Mouse (Mus musculus) gastrocnemius, postnatal 36 days (tissue): ENCODE data around the gene Zg16. TPM values are rescaled to one million over a fixed set of nuclear protein-coding genes. Genes with fewer than 3 reads are reported as not detected.

Source experiments
- DNase-seq, 2 experiments: peaks; one replicate each; pipeline ENCODE4 v3.0.0; 2022
- intact Hi-C: fragments of 180-260 bp; cut with DNase I; formaldehyde crosslinking; loops from one replicate; pipeline ENCODE4 v1.15.1; 2025
- total RNA-seq, 2 experiments: library from RNA; stranded (reverse); gene quantifications; 2 replicates each; pipeline ENCODE4 v1.2.3; 2021

The Zg16 gene
- total RNA-seq, 2 experiments from 2014 or later: not detected

DNA sequence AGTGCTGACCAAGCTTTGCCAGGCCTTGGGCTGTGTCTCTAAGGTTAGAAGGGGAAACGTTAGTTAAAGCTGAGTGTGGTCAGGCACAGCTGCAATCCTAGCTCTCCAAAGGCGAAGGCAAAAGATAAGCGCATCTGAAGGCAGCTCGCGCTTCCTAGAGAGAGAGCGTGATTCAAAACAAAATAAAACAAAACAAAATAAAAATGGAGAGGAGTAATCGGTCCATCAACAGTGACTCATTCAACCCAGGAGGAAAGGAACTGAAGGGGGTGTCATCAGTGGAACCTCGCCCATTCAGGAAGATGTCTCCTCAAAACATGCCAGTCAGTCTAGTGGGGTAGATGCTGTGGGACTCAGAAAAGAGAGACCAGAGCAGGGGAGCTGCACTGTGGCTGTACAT lies 4.9 kb downstream of the Zg16 start:
- DNase-seq: no peak
- intact Hi-C loops: no loop called here

DNA sequence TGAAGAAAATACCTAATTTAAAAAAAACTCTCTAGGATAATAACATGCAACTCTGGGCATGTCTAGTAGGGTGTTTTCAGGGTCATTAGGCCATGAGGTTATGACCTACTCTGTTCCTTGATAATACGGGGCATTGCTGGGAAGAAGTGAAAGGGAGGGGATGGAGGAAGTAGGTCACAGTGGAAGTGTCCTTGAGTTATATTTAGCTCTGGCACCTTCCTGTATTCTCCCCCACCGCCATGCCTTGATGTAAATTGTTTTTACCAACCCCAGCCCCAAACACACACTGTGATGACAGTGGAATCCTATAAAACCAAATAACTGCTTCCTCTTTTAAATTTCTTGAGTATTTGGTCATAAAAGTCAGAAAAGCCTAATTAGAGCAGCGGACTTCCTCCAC lies 7.1 kb downstream of the Zg16 start:
- intact Hi-C loops: no loop called here
- DNase-seq: no peak

DNA sequence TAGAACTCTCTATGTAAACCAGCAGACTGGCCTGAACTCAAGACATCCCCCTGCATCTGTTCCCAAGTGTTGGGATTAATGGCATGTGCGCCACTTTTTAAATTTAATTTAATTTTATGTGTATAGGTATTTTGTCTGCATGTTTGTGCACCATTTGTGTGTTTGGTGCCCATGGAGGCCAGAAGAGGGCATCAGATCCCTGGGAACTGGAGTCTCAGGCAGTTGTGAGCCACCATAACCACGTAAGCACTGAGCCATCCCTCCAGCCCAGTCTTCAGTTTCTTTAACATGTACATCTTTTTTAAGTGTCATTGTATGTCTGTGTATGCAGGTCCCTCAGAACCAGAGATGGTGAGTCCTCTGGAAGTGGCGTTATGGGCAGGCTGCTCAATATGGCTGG lies 9.4 kb downstream of the Zg16 start:
- intact Hi-C loops: no loop called here
- DNase-seq: no peak

DNA sequence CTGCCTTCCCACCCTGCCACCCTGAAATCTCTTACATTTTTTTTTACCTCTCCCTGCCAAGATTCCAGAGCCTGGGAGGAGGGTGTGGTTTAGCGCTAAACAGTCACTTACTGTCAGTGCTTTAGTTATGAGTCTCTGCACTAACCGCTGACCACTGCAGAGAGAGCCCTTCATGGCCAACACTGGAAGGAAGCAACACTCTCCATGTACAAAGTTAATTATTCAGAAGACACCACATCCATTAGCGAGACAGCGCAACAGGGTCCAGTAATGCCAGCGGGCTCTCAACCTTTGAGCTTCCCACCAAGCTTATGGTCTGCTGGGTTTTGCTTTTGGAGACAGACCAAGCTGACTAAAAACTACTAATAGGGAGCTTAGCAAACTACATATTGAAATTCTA lies 10.9 kb downstream of the Zg16 start:
- DNase-seq: no peak
- intact Hi-C loops: no loop called here

DNA sequence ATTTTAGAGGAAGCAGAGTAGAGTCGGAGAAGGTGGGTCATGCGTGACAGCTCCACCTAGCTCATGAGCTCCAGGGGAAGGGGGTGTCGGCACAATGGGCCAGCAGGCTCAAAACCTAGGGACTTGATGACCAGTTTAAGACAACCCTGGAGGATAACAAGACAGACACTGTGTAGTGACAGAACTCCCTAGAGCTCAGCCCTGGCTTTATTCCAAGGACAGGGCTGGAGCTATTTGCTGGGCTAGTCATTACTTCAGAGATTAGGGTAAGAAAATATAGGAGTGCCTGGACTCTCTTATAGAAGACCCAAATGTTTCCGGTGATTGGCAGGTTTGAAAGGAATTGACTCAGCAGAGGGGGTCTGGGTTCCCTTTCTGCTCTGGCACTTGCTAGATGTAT lies 13.9 kb downstream of the Zg16 start:
- intact Hi-C loops: no loop called here
- no peak for DNase-seq

DNA sequence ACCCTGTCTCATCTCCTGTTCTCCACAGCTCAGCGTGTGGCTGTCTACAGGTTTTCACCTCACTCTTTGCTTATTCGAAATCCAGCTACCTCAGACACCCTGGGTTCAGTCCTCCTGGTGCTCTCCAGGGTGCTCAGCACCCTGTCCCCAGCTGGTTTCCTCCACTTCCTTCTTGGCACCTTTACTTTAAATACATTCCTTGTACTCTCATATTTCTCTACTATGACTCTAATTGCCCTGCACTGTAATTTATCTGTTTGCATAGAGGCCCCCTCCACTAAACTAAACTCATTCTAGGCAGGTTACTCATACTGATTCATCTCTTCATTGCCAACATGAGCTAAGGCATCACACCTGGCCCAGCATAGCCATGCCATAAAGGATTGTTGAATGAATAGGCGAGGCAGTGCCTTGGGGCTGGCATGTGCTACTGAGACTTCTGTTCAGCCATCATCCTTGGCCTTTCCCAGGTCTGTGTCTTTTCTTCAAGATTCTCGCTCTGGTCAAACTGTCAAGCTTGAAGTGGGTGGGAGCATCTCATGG lies 16.2 kb downstream of the Zg16 start:
- no peak for DNase-seq
- intact Hi-C loops: no loop called here

DNA sequence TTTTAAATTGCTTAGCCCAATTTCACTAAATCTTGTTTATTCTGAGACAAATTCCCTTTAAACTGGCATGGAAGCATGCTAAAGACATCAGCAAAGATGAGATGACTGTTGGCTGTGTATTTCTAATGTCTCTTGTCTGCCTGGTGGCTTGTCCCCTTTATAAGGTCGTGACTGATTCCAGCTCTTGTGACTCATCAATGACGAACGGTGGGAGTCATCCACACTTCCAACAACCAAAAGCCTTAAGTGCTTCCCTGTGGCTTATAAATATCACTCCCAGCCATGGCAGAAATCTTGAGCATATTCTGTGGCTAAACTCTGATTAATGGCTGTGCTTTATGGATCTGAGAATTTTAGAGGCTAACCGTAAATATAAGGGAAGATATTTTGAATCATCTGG lies 20.8 kb downstream of the Zg16 start:
- no peak for DNase-seq
- intact Hi-C loops: no loop called here

DNA sequence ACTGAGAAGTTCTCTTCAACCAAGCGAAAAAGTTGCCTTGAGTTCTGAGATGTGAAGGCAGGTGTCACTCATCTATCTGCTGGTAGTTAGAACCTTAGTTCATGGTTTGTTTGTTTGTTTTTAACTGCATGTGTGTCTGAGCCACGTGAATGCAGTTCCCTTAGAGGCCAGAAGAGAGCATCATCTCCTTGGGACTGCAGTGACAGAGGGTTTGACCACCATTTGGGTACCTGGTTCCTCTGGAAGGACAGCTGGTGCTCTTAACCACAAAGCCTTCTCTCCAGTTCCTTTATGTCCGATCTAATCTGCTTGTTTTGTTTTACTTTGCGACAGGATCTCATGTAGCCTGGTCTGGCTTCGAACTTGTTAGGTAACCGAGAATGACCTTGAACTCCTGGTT lies 21.6 kb downstream of the Zg16 start:
- intact Hi-C loops: no loop called here
- DNase-seq: no peak

DNA sequence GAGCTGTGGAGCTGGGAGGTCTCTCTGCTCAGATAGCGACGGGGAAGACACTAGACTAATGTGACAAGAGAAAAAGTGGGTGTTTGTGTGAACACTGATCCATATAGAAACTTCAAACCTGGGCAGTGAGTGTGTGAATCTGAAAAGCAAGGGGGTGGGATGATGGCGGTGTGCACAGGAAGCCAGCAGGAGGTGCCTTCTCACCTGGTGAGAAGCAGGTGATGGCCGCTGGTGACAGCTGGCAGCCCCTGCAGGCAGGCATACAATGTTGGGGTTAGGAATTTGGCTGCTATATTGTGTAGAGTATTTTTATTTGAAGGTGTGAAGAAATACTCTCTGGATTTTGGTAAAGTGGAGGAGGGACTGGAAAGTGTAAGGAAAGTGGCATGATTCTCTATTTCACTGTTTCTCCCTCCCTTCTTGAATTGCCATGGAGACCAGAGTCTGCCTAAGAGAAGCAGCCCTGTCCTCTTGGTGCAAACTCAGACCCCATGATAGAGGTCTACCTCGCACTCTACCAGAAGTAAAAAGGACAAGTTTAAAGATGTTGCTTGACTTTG lies 32.0 kb downstream of the Zg16 start:
- intact Hi-C loops: no loop called here
- no peak for DNase-seq

DNA sequence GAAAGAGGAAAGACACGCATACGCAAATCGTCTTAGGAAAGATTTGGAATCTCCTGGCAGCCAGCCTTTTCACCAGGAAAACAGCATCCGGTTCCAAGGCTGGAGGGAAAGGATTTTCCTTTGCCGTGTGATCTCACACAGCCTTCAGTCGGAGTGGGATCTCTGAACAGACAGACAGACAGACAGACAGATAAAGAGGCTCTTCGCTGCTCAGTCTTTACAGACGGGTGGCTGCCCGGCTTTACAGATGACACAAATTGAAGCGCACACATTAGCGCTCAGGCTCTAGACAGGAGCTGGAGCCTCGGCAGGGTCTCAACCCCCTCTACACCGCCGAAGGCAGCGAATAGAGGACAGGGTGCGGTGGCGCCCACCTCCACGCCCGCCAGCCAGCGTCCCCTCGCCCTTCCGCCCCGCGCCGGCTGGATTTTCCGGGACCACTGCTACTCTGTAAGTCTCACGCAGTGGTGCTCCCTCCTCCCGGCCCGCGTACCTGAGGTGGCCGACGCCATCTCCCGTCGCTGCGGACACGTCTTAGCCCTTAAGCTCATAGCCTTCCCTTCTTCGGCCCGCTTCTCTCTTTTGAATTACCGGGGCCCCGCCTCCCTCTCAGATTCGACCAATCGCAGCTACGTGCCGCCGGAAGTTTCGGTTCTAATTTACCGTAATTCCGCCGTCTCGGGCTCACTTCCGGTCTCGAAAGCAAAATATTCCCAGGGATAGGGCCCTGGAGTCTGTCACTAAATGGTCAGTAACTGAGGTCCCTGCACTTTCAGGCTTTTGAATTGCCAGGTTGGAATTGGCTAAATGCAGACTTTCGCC lies 45.1 kb downstream of the Zg16 start, which contains the start of gene Kif22:
Gene Kif22 (minus strand): TSS at position 621 of the 822 bp plus-strand sequence.
- peak; percentile 85 to 90 for DNase-seq
- intact Hi-C loops: no loop called here

DNA sequence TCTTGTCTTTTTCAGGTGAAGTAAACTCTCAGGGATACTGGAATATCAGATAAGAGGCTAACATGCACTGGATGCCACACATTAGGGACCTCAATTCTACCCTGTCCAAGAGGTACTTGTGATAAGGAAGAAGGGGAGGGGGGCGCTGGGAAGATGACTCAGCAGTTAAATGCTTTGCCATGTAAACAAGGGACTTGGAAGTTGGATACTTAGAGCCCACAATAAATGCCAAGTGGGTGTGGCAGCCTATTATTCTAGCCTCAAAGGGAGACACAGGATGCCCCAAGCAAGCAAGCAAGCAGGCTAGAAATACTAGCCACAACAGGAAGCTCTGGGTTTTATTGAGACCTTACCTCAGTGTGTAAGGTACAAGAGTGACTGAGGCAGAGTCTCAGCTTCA lies 55.9 kb downstream of the Zg16 start:
- intact Hi-C loops: no loop called here
- DNase-seq: no peak

DNA sequence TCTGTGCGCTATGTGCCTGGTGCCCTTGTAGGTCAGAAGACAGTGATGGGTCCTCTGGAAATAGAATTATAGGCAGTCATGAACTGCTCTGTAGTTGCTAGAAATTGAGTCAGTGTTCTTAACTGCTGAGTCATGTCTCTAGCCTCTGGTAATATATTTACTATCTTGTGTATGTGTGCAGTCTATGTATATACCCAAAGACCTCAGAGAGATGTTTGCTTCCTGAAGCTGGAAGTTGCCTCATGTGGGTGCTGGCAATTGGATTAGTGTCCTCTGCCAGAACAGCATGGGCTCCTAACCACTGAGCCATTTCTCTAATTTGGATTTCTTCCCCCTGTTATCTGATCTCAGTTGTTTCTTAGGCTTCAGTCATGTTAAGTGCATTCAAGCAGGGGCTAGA lies 57.0 kb downstream of the Zg16 start:
- intact Hi-C loops: no loop called here

DNA sequence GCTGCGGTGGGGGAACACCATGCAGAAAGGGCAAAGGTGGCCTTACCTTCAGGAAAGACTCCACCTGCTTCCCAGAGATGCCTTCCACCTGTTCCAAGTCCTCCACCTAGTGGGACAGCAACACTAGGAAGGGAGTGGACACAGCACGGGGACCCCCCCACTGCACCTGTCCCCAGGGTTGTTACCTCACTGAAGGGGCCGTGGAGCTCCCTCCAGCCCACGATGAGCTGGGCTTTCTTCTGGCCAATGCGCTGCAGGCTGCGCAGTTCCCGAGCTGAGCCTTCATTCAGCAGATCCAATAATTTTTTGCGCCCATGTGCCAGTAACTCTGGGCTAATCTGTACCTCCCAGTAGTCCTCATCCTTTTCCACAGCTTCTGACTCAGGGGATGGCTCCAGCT lies 59.2 kb downstream of the Zg16 start:
- no peak for DNase-seq
- intact Hi-C loops: no loop called here

More for the DNA sequence above, 57.0 kb downstream of the Zg16 start:
- DNase-seq: no peak

DNA sequence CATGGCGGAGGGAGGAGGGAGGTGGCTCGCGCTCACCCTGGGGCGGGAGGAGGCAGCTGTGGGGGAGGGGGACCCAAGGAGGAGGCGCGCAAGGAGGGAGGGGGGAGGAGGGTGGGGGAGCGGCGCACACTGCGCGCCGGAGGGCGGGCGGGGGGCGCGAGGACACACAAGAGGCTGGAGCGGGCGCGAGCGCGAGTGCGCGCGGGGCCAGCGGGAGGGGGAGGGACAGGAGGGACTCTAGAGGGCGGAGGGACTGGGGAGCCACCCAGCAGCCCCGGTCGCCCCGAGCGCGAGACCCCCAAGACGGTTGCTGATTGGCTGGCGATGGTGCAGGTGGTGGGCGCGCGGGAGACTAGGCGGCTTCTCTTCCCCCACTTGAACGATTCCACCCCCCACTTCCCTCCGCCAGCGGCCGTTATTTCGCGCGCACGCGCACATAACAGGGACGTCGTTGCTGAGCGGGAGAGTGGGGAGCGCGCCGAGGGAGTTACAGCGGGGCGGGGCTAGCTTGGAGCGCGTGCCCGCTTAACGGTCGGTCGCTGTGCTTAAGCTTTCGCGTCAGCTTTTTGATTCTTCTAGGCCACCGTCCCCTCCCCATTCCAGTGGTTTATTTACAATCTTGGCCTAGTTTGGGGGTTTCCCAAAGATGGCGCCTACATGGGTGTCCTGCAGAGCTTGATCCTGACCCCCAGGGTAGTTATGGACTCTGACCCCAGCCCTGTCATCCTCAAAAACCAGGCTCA lies 60.0 kb downstream of the Zg16 start, which contains the start of gene Maz:
Gene Maz (minus strand): TSS at position 54 of the 743 bp plus-strand sequence.
- DNase-seq: peak; percentile 99
- intact Hi-C loops: loop anchor here (1.0 kb wide), 1 partner anchor 10 kb away; the partner anchor contains the start of gene Pagr1a

DNA sequence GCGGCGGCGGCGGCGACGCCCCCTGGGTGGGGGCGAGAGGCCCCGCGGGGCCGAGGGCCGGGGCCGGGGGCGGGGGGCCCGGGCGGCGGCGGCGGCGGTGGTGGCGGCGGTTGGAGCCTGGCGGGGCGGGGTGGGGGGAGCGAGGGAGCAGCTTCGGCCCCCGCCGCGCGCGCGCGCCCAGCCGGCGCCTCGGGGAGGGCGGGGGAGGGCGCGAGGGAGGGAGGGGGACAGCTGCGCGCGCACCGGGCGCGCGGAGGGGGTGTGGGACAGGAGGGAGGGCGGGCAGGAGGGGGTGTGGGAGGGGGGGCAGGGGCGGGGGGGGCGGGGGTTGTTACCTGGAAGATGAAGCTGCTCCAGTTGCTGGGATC lies 60.5 kb downstream of the Zg16 start:
- DNase-seq: no peak
- intact Hi-C loops: loop anchor here (1.0 kb wide), 1 partner anchor 9 kb away; the partner anchor contains the start of gene Pagr1a

DNA sequence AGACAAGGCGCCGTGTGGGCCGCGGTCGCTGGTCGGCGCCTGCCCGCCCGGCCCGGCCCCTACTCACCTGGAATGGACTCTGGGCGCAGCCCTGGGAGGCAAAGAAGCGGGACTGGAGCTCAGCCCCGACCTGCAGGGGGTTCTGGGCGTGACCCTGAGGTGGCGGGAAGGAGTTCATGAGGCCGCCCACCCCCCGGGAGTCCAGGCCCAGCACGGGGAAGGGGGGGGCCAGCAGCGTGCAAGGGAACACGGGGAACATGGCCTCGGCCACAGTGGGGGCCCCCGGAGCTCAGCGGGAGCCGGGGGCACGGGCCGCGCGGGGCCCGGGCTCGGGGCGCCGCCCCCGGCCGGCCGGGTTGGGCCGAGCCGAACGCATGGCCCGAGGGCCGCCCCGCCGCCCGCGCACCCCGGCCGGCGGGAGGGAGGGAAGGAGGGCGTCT lies 60.9 kb downstream of the Zg16 start:
- peak in 1 of 2 experiments; percentile 64 for DNase-seq
- intact Hi-C loops: loop anchor here (1.0 kb wide), 1 partner anchor 9 kb away; the partner anchor contains the start of gene Pagr1a

DNA sequence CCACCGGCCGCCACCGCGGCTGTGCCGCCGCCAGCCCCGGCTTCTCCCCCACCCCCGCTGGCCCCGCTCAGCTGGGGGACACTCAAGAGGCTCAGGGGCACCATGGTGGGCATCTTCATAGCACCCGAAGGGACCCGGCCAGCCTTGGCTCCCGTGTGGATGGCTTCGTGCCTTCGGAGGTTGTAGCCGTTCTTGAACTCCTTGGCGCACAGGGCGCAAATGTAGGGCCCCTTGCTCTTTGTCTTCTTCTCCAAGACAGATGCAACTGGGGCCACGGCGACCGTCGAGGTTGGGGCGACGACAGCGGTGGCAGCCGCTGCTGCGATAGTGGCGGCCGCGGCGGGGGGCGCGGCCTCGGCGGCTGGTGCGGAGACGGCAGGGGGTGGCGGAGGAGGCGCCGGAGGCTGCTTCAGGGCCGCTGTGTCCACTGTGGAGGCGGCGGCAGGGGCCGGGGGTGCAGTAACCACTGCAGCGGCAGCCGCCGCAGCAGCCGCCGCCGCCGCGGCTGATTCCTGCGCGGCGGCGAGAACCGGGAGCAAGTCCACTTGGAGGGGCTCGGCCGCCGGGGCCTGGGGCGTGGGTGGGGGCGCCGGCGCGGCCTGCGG lies 61.5 kb downstream of the Zg16 start:
- DNase-seq: peak in 1 of 2 experiments; percentile 44
- intact Hi-C loops: loop anchor here (1.0 kb wide), 1 partner anchor 8 kb away; the partner anchor contains the start of gene Pagr1a

DNA sequence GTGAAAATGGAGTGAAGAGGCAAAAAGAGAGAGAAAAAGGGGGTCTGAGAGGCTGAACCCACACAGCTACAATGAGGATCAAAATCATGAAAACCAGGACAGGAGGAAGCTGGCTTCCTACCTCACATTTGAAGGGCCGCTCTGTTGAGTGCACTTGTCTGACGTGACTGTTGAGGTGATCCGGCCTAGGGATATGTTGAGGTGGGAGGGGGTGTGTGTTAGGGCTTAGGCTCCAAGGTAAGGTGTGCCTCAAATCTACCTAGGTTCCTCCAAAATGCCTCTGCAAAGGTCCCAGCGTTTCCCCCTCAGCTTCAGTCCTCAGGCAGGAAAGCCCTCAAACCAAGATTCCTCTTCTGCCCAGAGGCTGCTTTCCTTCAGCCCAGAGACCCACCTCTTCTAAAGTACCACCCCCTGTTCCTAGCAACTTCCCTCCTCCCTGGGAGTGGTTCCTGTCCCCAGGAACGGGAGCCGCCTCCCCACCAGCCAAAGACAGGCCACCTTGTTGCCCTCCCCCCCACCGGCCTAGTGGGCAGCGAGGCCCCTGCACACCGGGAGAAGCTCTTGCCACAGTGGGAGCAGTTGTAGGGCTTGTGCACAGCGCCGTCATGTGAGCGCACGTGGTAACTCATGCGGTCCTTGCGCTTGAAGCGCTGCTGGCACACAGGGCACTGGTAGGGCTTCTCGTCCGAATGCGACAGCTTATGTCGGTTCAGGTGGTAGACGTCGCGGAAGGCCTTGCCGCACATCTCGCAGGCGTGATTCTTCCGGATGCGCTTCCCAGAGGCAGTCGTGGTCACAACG lies 62.2 kb downstream of the Zg16 start:
- intact Hi-C loops: loop anchor here (5.0 kb wide), 1 partner anchor 38 kb away; no protein-coding TSS in a partner anchor
- DNase-seq: peak; percentile 49 to 75

DNA sequence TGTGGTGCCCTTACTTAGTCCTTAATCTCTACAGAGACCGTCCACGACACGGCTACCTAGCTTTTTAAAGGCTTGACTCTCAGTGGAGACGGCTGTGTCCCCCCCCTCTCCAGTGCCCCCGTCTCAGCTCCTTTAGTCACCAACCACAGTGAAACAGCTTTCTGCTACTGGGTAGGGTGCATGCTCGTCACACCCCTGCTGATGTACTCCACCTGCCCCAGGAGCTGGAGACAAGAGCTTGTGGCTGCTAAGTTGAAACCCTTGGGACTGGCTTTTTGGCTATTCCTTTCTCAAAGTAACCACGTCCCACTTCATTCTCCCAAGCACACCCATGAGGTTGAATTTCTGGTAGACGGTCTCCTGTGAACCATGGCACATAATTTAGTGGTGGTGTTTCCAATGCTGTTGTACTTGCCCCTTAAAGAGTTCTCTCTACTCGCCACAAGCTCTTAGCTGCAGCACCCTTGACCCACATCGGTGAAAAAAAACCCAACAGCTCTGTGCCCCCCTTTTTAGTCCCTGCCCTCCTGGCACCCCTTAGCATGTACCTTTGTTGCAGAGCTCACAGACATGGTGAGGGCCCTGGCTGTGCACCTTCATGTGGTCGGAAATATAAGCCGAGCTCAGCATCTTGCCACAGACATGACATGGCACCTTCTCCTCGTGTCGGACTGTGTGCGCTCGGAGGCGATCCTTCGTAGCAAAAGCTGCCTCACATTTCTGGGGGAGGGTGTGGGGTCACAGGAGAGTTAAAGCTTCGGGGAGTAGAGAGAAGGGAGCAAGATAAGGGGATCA lies 63.0 kb downstream of the Zg16 start:
- DNase-seq: no peak
- intact Hi-C loops: loop anchor here (5.0 kb wide), 1 partner anchor 37 kb away; no protein-coding TSS in a partner anchor
